Mouse (Mus musculus): ENCODE data around the gene Olfr394. TPM values are rescaled to one million over a fixed set of nuclear protein-coding genes. Genes with fewer than 3 reads are reported as not detected.

The Olfr394 gene
- total RNA-seq (2023; ENCODE audit: inconsistent age), result not detected in 4 replicates

GRCm38 (mm10) chr11:73890671-73891070 lies at the start of gene Olfr394:
Gene Olfr394, minus strand, starts transcription at chr11:73890771.

GRCm38 (mm10) chr11:73936377-73936776 lies 45.8 kb upstream of the Olfr394 start, which contains the start of gene Olfr23:
Gene Olfr23, plus strand, starts transcription at chr11:73936677.

GRCm38 (mm10) chr11:73909199-73909598 lies 18.6 kb upstream of the Olfr394 start, which contains the start of gene Olfr395:
Gene Olfr395, minus strand, starts transcription at chr11:73909299.

GRCm38 (mm10) chr11:73851354-73851753 lies 39.2 kb downstream of the Olfr394 start, which contains the start of gene Olfr393:
Gene Olfr393, minus strand, starts transcription at chr11:73851454.

Other genes starting within 250 kb of the Olfr394 start
- gene Zfp735, start 202.0 kb downstream of the Olfr394 start, total RNA-seq (2023; ENCODE audit: inconsistent age), result not detected in 4 replicates
- not detected in 4 replicates for gene Olfr389, start 110.1 kb downstream of the Olfr394 start, total RNA-seq (2023; ENCODE audit: inconsistent age)
- not detected in 4 replicates for gene Olfr390, start 107.8 kb downstream of the Olfr394 start, total RNA-seq (2023; ENCODE audit: inconsistent age)
- gene Olfr391-ps, start 87.7 kb downstream of the Olfr394 start, total RNA-seq (2023; ENCODE audit: inconsistent age), result not detected in 4 replicates
- gene Olfr392, start 73.7 kb downstream of the Olfr394 start, total RNA-seq (2023; ENCODE audit: inconsistent age), result not detected in 4 replicates
- not detected in 4 replicates for gene Olfr393, start 39.3 kb downstream of the Olfr394 start, total RNA-seq (2023; ENCODE audit: inconsistent age)
- gene Olfr395, start 18.5 kb upstream of the Olfr394 start, total RNA-seq (2023; ENCODE audit: inconsistent age), result not detected in 4 replicates
- gene Olfr23, start 45.9 kb upstream of the Olfr394 start, total RNA-seq (2023; ENCODE audit: inconsistent age), result not detected in 4 replicates
- not detected in 4 replicates for gene Olfr397, start 70.0 kb upstream of the Olfr394 start, total RNA-seq (2023; ENCODE audit: inconsistent age)
- not detected in 4 replicates for gene Olfr398, start 99.6 kb upstream of the Olfr394 start, total RNA-seq (2023; ENCODE audit: inconsistent age)
- gene Olfr139, start 165.8 kb upstream of the Olfr394 start, total RNA-seq (2023; ENCODE audit: inconsistent age), result not detected in 4 replicates
- gene Olfr399, start 165.8 kb upstream of the Olfr394 start, total RNA-seq (2023; ENCODE audit: inconsistent age), result not detected in 4 replicates
- gene Zfp616, start 179.2 kb upstream of the Olfr394 start, total RNA-seq (2023; ENCODE audit: inconsistent age), result not detected in 4 replicates
- not detected in 4 replicates for gene Olfr401, start 222.9 kb upstream of the Olfr394 start, total RNA-seq (2023; ENCODE audit: inconsistent age)